Mouse (Mus musculus) adrenal gland, postnatal 4 days (tissue): Measurements from ENCODE around the gene Endou. TPM values are rescaled to one million over a fixed set of nuclear protein-coding genes. Genes with fewer than 3 reads are reported as not detected.

ENCODE experiments used
- DNase-seq, 2 experiments: peaks; one replicate each; pipeline ENCODE4 v3.0.0; 2021 to 2022; ENCODE audit warnings: low spot score in 2 of 2, mixed read lengths in 2 of 2
- long read RNA-seq, 2 experiments: library from polyadenylated mRNA; stranded (forward); transcript quantifications; one replicate each; pipeline ENCODE4 v2.0.0; 2021
- total RNA-seq, 2 experiments: library from RNA; stranded (reverse); gene quantifications; 2 replicates each; pipeline ENCODE4 v1.2.3; 2021

Endou gene
- 1 to 10 TPM in 1 of 2 experiments, under 1 TPM in 1; 0.95 to 1.1 TPM for total RNA-seq
- long read RNA-seq, experiment 1 = 0 reads
- long read RNA-seq, experiment 2, partial matches to known transcripts = 0 of 2 reads
- long read RNA-seq, experiment 2, other reads (novel, unspliced or antisense) = 0 of 2 reads

DNA sequence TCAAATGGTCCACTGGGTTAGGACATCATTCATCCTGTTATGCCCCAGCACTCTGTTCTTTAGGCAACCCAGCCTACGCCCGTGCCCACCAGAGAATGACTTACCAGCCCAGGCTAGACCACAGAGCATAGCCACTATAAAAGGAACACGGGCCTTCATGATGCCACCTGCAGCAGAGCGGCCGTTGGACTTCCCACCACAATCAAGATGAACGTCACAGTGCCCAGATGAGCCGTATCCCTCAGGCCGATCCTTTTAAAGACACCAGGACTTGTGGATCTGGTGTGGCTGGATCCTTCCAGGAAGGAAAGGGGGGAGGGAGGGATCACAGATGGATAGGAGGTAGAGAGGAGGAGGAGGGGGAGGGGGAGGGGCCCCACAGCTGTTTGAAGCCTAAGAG is at the start of gene Endou:
Gene Endou, minus strand, starts transcription at position 229 of the 400 bp plus-strand sequence.
- DNase-seq = no peak

- no peak for DNase-seq
Measured at GRCm38 (mm10) chr15:97780611-97781031, 49.5 kb upstream of the Endou start.

DNA sequence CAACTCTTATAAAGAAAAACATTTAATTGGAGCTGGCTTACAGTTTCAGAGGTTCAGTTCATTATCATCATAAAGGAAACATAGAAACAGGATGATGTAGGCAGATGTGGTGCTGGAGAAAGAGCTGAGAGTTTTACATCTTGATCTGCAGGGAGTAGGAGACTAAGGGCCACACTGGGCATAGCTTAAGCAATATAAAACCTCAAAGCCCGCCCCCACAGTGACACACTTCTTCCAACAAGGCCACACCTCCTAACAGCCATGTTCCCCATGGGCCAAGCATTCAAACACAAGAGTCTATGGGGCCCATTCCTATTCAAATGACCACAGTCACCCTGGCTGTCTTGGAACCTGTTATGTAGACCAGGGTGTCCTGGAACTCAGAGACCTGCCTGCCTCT is 48.4 kb upstream of the Endou start:
- no peak for DNase-seq

DNA sequence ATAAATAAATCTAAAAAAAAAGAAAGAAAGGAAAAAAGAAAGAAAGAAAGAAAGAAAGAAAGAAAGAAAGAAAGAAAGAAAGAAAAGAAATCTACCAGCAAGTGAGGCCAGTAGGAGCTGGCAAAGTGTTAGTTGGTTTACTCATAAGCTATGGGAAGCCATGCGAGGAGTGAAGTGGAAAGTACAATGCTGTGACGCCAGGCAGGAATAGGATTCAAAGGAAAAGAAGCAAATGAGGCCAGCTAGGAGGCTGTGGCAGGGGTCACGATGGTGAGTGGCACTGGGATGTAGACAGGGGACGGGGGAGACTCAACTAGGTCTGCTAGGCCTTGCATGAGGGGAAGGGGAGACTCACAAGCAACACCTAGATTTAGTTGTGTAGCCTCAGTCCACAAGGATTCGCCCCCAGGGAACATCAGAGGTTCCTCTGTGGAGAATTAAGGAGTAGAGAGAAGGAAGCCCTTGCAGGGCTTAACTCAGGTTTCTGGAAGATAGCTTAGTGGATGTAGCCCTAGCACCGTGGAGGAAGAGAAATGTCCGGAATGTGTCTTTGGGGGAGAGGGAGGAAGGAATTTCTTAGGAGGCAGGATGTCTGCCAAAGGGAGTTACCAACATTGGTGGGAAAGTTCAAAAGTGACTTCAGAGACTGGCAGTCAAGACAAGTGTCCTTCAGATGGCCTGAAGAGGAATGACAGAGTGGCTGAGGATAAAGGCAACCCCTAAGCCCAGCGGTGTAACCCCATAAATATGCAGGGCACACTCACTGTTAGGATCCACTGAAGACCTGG is 47.4 kb upstream of the Endou start, which contains the start of gene Slc48a1:
Gene Slc48a1, plus strand, starts transcription at position 210 of the 788 bp plus-strand sequence.
- no peak for DNase-seq

DNA sequence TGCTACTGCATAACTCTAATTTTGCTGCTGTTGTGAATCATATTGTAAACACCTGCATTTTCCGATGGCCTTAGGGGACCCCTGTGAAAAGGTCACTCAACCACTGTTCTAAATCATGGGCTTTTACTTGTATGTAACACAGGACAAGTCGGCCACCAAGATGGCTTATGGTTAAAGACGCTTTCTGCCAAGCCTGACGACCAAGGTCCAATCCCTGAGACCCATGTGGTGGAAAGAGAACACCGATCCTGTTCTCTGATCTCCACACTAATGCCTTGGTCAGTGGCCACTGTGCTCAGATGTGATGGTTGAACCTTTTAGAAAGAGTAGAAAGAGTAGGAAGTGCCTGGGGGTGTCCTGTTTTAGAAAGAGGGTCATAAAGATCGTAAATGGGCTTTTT is 45.8 kb upstream of the Endou start:
- DNase-seq = no peak

DNA sequence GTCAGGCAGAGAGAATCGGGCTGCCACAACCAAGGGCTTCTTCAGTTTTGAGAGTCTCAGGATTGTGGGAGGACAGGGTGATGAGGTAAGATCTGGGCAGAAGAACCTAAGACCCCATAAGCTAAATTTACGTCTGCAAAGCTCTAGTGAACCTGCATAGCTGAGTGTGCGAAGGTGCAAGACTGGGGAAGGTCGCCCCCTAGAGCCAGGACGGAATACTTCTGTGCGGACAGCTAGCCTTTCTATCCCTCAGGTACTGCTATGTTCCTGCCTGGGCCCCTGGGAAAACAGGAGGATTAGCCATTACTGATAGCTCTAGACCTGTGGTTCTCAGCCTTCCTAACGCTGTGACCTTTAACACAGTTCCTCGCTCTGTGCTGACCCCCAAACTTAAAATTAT is 45.4 kb upstream of the Endou start:
- peak in 1 of 2 experiments; percentile 68 for DNase-seq

GRCm38 (mm10) chr15:97773961-97774370 is 42.8 kb upstream of the Endou start:
- no peak for DNase-seq

DNA sequence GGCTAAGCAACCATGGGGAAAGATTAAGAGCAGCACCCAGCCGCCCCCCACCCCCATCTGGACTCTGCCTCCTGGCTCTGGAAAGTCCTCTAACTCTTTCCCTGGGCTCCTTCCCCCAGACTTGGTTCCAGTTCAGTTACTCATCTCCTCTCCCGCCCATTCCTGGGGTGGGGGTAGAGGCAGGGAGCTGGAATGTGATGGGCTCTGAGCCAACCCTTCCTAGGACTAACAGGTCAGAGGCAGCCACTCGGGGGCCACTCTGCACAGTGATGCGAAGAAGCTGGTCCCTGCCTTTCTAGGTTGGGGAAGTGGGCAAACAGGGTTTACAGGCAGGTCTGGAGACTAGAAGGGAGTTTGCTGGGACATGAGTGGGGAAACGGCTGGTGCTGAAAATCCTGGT is 42.0 kb upstream of the Endou start:
- no peak for DNase-seq

DNA sequence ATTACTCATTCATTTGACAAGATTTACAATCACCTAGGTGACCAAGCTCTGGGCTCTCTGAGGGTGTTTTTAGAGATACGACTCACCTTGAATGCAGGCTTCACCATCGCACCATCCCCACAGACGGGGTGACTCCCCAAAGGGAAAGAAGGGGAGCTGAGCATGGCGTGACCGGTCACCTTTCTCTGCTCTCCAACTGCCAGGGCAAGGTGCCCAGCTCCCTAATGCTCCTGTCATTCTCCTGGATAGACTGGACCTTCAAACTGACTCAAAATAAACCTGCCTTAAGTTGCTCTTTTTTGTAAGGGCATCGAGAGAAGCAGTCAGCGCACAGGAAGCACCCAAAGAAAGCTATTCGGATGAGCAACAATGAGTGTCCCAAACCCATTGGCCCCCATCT is 39.1 kb upstream of the Endou start:
- no peak for DNase-seq

GRCm38 (mm10) chr15:97768192-97768591 is 37.1 kb upstream of the Endou start:
- DNase-seq = no peak

- peak; percentile 45 to 73 for DNase-seq
Measured at GRCm38 (mm10) chr15:97767280-97768186, 36.4 kb upstream of the Endou start, which contains the start of gene Rapgef3. TSS of gene Rapgef3 (minus strand) at chr15:97767972.

DNA sequence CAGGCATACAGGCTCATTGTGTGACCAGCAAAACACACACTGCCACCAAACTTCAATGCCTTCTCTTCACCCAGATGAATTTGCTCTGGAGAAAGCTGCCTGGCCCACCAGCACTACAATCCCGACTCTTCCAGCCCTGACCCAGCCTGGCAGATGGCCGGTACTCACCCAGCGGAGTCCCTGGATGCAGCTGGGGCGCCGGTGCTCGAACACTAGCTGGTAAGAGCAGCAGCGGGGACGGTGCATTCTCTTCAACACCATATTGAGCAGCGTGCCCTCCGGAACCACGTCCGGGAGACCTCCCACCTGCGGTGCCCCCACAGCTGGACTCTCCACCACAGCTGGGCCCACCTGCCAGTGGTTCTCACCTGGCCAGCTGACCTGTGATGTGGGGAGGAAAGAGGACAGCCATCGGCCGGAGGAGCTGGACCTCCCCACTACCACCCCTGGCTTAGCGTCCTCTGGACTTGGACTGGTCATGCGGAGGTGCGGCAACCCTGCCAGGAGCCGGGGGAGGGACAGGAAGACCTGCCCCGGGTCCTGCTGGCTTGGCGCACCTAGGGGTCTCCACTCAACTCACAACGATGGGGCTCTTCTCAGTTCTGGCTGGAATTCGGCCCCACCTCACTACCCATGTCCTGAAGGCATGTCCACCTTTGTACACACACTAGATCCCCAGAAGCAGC is 35.6 kb upstream of the Endou start:
- DNase-seq = no peak

GRCm38 (mm10) chr15:97766194-97766593 is 35.1 kb upstream of the Endou start:
- DNase-seq = no peak

- no peak for DNase-seq
Measured at GRCm38 (mm10) chr15:97765090-97765794, 34.1 kb upstream of the Endou start.

- DNase-seq = no peak
Measured at GRCm38 (mm10) chr15:97764532-97764931, 33.4 kb upstream of the Endou start.

DNA sequence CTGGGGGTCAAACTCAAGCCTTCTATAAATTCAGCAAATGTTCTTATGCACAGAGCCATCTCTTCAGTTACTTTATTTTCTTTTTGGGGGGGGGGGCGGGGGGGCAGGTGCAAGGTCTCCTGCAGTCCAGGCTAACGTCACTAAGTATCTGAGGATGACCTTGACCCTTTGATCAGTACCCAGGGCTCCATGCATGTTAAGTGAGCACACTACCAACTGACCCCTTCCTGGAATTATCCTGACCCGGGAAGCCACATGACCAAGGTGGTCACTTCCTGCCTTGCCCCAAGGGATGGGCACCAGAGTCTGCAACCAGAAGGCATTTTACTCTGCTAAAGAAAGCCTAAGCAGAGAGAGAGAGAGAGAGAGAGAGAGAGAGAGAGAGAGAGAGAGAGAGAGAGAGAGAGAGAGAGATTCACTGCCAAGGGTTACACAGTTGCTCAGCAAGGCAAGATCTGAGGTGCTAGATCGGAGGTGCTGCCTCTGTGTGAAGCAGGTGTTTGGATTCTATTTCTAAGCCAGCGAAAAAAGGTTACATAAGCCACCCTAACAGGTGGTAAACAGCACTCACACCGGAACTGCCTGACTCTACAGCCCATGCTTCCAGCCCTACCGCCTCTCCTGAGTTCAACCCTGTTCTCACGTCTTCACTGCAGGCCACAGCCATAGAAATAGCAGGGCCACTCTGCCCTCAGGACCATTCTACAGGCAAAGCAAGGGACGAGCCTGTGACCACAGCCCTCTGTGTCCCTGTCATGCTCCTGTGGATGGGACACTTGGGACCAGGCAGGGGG is 32.3 kb upstream of the Endou start:
- no peak for DNase-seq

- DNase-seq = no peak
Measured at GRCm38 (mm10) chr15:97762733-97763132, 31.6 kb upstream of the Endou start.

DNA sequence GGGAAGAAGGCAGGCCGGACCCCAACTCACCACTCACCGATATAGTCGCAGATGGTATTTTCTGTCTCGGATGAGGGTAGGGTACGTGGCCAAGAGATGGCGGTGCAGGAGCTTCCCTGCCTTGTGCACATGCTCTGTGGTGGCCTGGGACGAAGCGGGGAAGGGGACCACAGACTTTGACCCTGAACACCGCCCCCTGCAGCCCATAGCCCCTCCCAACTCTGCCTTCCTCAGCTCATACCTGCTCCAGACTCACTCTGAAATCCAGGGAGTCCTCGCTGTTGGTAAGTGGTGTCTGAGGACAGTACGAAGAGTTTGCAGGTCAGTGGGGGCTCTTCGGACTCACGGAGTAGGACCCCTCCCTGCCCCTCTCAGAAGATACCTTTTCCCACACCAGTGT is 30.3 kb upstream of the Endou start:
- no peak for DNase-seq

DNA sequence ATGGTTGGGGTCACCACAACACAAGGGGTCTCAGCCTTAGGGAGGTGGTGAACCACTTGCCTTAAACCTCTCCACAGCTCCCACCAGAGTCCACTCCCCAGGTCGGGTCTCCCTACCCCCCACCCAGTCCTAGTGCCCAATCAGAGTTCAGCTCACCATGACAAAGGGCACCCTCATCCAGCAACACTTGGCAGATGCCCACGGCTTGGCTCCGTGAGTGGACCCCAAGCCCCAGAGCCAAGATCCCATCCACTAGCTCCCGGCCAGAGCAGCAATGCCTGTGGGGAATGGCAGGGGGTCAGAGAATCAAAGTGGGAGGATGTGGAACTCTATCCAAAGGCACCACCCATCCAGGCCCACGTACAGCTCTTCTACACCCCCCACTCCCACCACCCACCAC is 29.8 kb upstream of the Endou start:
- DNase-seq = no peak

GRCm38 (mm10) chr15:97760006-97760405 is 28.9 kb upstream of the Endou start:
- DNase-seq = no peak
